Mouse (Mus musculus) kidney, embryonic 16.5 days (tissue): ENCODE measurements around the gene Bbs9. TPM values are rescaled to one million over a fixed set of nuclear protein-coding genes. Genes with fewer than 3 reads are reported as not detected.

Source experiments
- ATAC-seq: fragments of 200-750 bp; cut with Nextera tagmentation; 2 replicates; pipeline ENCODE4 v1.8.0; 2017; ENCODE audit warnings: moderate TSS enrichment; ENCODE audit not compliant: low FRiP score, low TSS enrichment
- H3K27ac ChIP-seq: fragments of 300-500 bp; sonication (generic); 2 replicates; pipeline ENCODE4 v1.5.1; 2014; ENCODE audit warnings: low read length
- H3K27me3 ChIP-seq: fragments of 300-500 bp; sonication (generic); 2 replicates; pipeline ENCODE4 v1.6.1; 2014; ENCODE audit warnings: low read length, control low read depth, mixed read lengths; ENCODE audit not compliant: insufficient read depth
- H3K36me3 ChIP-seq: fragments of 300-500 bp; sonication (generic); 2 replicates; pipeline ENCODE4 v1.6.1; 2014; ENCODE audit warnings: low read length, control low read depth, mixed read lengths; ENCODE audit not compliant: insufficient read depth
- H3K4me1 ChIP-seq: fragments of 300-500 bp; sonication (generic); 2 replicates; pipeline ENCODE4 v1.6.1; 2014; ENCODE audit warnings: low read length, control low read depth, mixed read lengths; ENCODE audit not compliant: insufficient read depth
- H3K4me2 ChIP-seq: fragments of 300-500 bp; sonication (generic); replicated peaks from 2 replicates; pipeline ENCODE4 v1.6.1; 2014; ENCODE audit warnings: low read depth, low read length
- H3K4me3 ChIP-seq: fragments of 300-500 bp; sonication (generic); 2 replicates; pipeline ENCODE4 v1.5.1; 2014; ENCODE audit warnings: mild to moderate bottlenecking, low read length
- H3K9ac ChIP-seq: fragments of 300-500 bp; sonication (generic); replicated peaks from 2 replicates; pipeline ENCODE4 v1.6.1; 2014; ENCODE audit warnings: low read length
- H3K9me3 ChIP-seq: fragments of 300-500 bp; sonication (generic); 2 replicates; pipeline ENCODE4 v1.6.1; 2016; ENCODE audit warnings: low read length, control low read depth
- WGBS: fragments of 180-500 bp; shearing (Covaris S2); extraction: QIAGEN DNeasy Blood & Tissue Kit; methylation state at CpG from one replicate; pipeline ENCODE4 v1.1.7; 2014; 5-methylcytosine and 5-hydroxymethylcytosine counted together
- polyA plus RNA-seq: library from polyadenylated mRNA; unstranded; fragments of >200 nt; fragmentation: Nextera tagmentation; extraction: Ambion mirVana; gene quantifications from 2 replicates; pipeline ENCODE4 v1.2.1, GENCODE M21; 2015

Gene Bbs9
- polyA plus RNA-seq, 1 experiment from 2014 or later, result 12.2 TPM

DNA sequence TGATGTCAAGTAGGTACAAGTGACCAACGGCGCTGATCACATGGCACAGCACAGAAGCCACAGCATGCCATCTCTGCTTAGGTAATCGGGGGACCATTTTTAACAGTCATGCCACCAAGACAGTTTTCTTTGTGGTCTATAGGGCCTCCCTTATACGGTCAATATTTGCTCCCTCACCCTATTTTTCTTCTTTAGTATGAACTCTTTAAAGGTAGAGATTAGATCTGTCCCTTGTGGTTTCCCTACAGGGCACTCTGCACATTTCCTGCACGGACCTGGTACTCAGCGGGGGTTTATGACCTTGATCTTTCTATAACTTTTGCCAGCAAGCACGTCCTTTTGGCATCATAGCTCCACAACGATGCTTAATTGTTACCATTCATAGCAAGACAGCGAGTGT lies 316.2 kb downstream of the Bbs9 start:
- no peaks in the 10 kb centered on the region for H3K27me3 ChIP-seq
- H3K27ac ChIP-seq, result no peak overlapping the region
- 79% methylated on average over 9 of the region's 9 CpGs for WGBS
- H3K4me3 ChIP-seq, result no peak overlapping the region
- ATAC-seq, result no peak
- no peaks in the 10 kb centered on the region for H3K36me3 ChIP-seq
- no peak overlapping the region for H3K4me2 ChIP-seq
- H3K4me1 ChIP-seq, result peaks cover 4% of the 10 kb centered on the region; the same call in 1 of the 2 replicates
- H3K9ac ChIP-seq, result no peak overlapping the region
- H3K9me3 ChIP-seq, result no peaks in the 10 kb centered on the region

DNA sequence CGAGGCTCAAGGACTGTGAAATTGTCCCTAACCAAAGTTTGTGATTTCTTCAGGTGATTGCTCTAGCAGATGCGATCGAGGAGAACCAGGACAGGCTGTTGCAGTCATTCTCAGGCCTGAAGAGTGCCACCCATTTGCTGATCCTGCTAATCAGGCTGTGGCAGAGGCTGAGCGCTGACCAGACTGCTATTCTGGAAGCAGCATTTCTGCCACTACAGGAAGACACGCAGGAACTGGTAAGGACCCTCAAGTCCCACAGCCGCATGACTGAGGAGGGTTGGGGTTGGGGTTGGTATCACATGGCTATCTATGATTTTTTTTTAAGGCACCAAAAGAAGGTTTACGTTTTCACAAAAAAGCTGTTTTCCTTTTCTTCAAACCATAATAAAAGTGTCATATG lies 318.2 kb downstream of the Bbs9 start:
- 31% methylated on average over 7 of the region's 7 CpGs for WGBS

DNA sequence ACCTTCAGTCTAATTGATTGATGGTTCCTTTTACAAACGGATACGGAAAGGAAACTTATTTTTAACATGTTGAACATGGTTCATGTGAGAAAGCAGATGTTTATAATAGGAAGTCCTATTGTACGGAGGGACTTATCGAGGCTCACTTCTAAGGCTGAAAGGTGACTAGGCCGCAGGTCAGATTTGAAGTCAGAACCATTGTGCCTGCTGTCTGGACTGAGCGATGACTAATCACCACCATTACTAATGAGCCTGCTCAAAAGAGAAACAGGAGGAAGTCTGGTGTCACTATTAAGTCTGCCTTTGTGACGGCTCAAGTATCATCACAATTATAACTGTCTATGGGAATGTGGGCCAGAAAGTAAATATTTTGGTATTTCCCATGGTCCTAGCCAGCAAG lies 325.2 kb downstream of the Bbs9 start:
- no peak overlapping the region for H3K4me2 ChIP-seq

More for the DNA sequence above, 318.2 kb downstream of the Bbs9 start:
- Histone ChIP-seq H3K36me3 (no peaks in the 10 kb centered on the region), H3K4me3 (no peak overlapping the region), H3K4me2 (no peak overlapping the region), H3K9ac (no peak overlapping the region), H3K4me1 (peaks cover 4% of the 10 kb centered on the region; the same call in 1 of the 2 replicates), H3K27ac (no peak overlapping the region), H3K27me3 (no peaks in the 10 kb centered on the region), H3K9me3 (no peaks in the 10 kb centered on the region)
- ATAC-seq, result no peak

DNA sequence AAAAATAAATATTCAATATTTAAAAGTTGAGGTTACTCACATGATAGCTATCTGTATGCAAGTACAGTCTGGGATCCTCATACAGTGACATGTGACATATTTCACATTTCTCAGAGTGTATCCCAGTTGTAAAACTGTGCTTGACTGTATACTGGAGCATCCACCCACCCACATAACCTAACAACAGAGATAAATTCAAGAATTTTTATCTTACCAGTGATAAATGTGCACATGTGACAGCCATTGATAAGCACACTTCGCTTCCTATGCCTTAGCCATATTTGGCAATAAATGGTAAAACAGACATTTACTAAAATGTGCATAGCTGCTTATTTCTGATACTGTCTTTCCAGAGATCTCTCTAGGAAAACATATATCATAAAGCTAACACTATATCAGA lies 330.5 kb downstream of the Bbs9 start:
- Histone ChIP-seq H3K36me3 (no peaks in the 10 kb centered on the region), H3K9ac (no peak overlapping the region), H3K27me3 (no peaks in the 10 kb centered on the region), H3K4me1 (no peaks in the 10 kb centered on the region), H3K4me3 (no peak overlapping the region), H3K9me3 (no peaks in the 10 kb centered on the region), H3K4me2 (no peak overlapping the region), H3K27ac (no peak overlapping the region)
- ATAC-seq, result no peak
- WGBS, result 74% methylated on average over 1 of the region's 1 CpGs

More for the DNA sequence above, 325.2 kb downstream of the Bbs9 start:
- Histone ChIP-seq H3K4me3 (no peak overlapping the region), H3K36me3 (no peaks in the 10 kb centered on the region), H3K27me3 (no peaks in the 10 kb centered on the region), H3K9ac (no peak overlapping the region), H3K27ac (no peak overlapping the region), H3K9me3 (no peaks in the 10 kb centered on the region), H3K4me1 (no peaks in the 10 kb centered on the region)
- 48% methylated on average over 7 of the region's 7 CpGs for WGBS
- peak; percentile 54; the same call in 1 of the 2 replicates for ATAC-seq

DNA sequence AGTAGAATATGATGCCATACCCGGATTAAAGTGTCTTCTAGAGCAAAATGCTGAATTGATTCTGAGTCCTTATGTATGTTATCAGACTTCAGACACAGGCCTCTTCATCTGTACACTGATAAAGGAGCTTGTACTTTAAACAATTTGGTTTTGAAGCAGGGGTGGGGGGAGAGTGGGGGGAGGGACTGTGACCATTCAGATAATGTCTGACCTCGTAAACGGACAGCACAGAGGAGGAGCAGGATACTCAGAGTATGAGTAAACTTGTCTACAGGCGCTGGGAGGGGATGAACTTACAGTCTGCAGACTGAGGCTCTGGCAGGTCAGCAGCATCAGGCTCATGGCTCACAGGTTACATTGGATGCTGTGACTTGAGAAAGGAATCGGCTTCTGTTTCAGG lies 331.0 kb downstream of the Bbs9 start:
- Histone ChIP-seq H3K4me1 (no peaks in the 10 kb centered on the region), H3K27ac (no peak overlapping the region), H3K9ac (no peak overlapping the region), H3K4me3 (no peak overlapping the region), H3K27me3 (no peaks in the 10 kb centered on the region), H3K4me2 (no peak overlapping the region), H3K9me3 (no peaks in the 10 kb centered on the region), H3K36me3 (no peaks in the 10 kb centered on the region)
- 51% methylated on average over 5 of the region's 5 CpGs for WGBS
- no peak for ATAC-seq

DNA sequence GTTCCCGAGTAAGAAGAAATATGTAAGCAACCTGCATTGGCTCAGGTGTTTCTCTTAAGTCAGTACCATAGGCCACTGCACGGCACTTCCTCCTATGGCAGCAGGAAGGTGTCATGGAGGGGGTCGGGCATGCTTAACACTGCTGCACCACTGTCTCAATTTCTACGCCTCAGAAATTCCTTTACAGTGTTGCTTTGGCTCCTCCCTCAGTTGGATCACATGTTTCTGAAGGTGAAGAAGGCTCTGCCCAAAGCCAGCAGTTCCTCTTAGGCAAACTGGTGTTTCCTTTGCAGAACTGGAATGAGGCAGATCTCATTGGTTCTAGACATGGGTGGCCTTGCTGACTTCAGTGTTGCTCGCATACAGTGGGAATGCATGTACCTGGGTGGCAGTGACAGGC lies 332.2 kb downstream of the Bbs9 start:
- WGBS, result 70% methylated on average over 5 of the region's 5 CpGs
- no peak overlapping the region for H3K4me3 ChIP-seq
- no peak overlapping the region for H3K4me2 ChIP-seq
- no peak overlapping the region for H3K27ac ChIP-seq
- no peaks in the 10 kb centered on the region for H3K9me3 ChIP-seq
- H3K4me1 ChIP-seq, result no peaks in the 10 kb centered on the region
- H3K36me3 ChIP-seq, result no peaks in the 10 kb centered on the region
- no peaks in the 10 kb centered on the region for H3K27me3 ChIP-seq
- no peak overlapping the region for H3K9ac ChIP-seq
- no peak for ATAC-seq

DNA sequence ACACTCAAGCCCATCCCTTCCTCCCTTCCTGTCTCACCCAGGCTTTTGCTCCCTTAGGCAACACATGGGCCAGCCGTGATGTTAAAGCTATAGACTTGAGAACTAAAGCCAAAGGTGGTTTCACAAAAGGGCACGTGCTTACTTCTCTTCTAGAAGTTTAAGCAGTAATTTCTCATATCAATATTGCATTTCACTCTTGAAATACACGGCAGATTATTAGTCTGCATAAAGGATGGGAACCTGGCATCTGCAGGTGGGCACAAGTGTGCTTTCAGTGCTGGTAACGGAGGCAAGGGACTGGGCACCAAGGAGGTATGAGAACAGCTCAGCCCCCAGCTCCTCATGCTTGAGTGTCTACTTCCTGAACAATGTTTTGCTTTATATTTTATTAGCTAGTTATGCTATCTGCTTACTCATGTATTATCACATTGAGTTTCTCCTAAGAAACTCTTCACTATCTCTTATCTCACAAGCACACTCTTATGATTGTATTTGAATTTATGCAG lies 334.2 kb downstream of the Bbs9 start:
- no peak overlapping the region for H3K9ac ChIP-seq
- 91% methylated on average over 4 of the region's 4 CpGs for WGBS
- no peak for ATAC-seq

DNA sequence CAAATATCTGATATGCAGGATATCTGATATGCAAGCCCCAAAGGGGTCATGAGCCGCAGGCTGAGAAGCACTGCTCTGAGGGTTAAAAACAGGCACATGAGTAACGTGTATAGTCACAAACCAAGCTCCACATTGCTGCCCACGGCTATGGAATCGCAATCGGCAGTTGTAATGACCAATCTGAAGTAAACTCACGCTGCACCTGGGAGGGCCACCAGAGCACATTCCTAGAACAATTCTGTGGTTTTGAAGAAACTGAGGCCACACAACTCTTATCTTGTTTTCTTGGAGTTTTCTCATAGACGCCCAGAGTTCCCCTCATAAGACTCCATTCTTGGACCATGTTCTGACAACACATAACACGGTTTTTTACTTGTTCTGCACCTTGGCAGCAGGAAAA lies 334.9 kb downstream of the Bbs9 start:
- no peaks in the 10 kb centered on the region for H3K36me3 ChIP-seq
- H3K27ac ChIP-seq, result no peak overlapping the region
- no peak for ATAC-seq
- H3K27me3 ChIP-seq, result no peaks in the 10 kb centered on the region
- 90% methylated on average over 8 of the region's 8 CpGs for WGBS
- H3K4me3 ChIP-seq, result no peak overlapping the region
- H3K4me1 ChIP-seq, result no peaks in the 10 kb centered on the region
- no peaks in the 10 kb centered on the region for H3K9me3 ChIP-seq
- H3K4me2 ChIP-seq, result no peak overlapping the region
- no peak overlapping the region for H3K9ac ChIP-seq

More for the DNA sequence above, 334.2 kb downstream of the Bbs9 start:
- H3K4me2 ChIP-seq, result no peak overlapping the region
- no peaks in the 10 kb centered on the region for H3K36me3 ChIP-seq
- H3K4me3 ChIP-seq, result no peak overlapping the region
- no peaks in the 10 kb centered on the region for H3K27me3 ChIP-seq
- no peak overlapping the region for H3K27ac ChIP-seq
- H3K4me1 ChIP-seq, result no peaks in the 10 kb centered on the region
- H3K9me3 ChIP-seq, result no peaks in the 10 kb centered on the region

DNA sequence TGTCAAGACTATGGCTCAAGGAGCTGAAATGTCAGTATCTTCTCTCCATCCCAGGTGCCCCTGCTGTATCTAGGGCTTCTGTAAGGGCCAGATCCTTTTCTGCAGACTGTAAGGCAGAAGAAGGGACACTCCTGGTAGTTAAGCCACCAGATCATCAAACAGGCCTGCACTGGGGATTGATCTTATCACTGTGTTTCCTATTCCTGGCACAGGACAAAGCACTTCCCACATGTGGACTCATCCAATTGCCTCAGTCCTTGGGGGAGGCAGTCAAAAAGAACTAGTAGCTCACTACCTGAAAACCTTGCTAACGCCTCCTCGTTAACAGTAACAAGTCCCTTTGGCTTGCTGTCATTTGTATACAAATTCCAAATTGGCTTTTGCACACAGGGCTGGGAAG lies 336.4 kb downstream of the Bbs9 start:
- 88% methylated on average over 2 of the region's 2 CpGs for WGBS
- Histone ChIP-seq H3K9me3 (no peaks in the 10 kb centered on the region), H3K27ac (no peak overlapping the region), H3K4me3 (no peak overlapping the region), H3K4me1 (no peaks in the 10 kb centered on the region), H3K36me3 (no peaks in the 10 kb centered on the region), H3K9ac (no peak overlapping the region), H3K4me2 (no peak overlapping the region), H3K27me3 (no peaks in the 10 kb centered on the region)
- no peak for ATAC-seq

DNA sequence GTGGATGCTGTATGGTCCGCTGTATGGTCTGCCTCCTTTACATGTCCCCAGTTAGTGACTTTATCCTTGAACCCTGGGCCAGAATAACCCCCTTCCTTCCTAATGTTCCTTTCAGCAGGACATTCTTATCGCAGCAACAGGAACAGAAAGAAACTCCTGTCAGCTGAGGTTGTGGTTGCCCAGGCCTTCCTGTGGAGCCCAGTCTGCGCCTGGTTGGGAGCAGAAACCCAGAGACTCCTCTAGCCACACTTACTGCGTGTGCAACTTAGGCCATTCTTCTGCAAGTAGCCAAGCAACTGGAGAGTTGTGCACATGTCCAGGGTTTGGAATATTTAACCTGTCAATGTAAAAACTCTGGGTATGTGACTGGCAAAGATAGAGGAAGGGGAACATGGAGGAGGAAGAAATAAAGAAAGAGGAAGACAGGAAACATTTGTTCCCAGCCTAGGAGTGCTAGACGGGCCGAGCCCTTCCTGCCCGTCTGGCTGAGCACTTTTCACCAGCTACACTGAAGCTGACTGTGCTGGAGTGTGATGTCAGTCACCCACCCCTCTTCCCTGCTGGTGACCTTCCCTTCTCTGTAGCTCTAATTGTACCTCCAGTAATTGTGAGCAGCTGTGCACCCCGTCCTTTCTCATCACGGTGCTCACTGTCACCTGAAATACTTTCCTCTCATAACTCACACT lies 339.0 kb downstream of the Bbs9 start:
- H3K9me3 ChIP-seq, result no peaks in the 10 kb centered on the region
- no peaks in the 10 kb centered on the region for H3K4me1 ChIP-seq
- H3K27me3 ChIP-seq, result no peaks in the 10 kb centered on the region
- WGBS, result 43% methylated on average over 9 of the region's 9 CpGs
- no peak overlapping the region for H3K9ac ChIP-seq
- no peaks in the 10 kb centered on the region for H3K36me3 ChIP-seq
- no peak overlapping the region for H3K27ac ChIP-seq
- H3K4me3 ChIP-seq, result no peak overlapping the region
- H3K4me2 ChIP-seq, result no peak overlapping the region
- ATAC-seq, result 0 out of 2 replicates have a peak, but pooled peaks have one; percentile 19
